In genomic region chr11:113923137-113923536, GRCm38 (mm10) we compare ENCODE assay signal across 14 mouse cellular contexts.
DNase-seq lines count a peak whose midpoint lies in the region; ATAC-seq and TF ChIP-seq lines count a peak whose summit lies in the region.
"Had no signal": no experiment of that assay in that cellular context is flagged by ENCODE, and none has a peak within 500 bp of the region (broad histone marks: within the 10 kb centered on the region; RNA-seq: fewer than 3 reads in every experiment).

No protein-coding gene starts in this region.

- H3K36me3 ChIP-seq in forebrain, embryonic 13.5 days (ENCODE audit: poor library complexity, severe bottlenecking), result no peaks in the 10 kb centered on the region
- no peaks in the 10 kb centered on the region for H3K36me3 ChIP-seq in midbrain, embryonic 12.5 days
- H3K36me3 ChIP-seq: embryonic facial prominence, embryonic 13.5 days had no signal

- ATAC-seq in forebrain, embryonic 13.5 days, result peak; percentile 55
- peak; percentile 76 for ATAC-seq in midbrain, embryonic 12.5 days (ENCODE audit: low FRiP score, low read depth)
- ATAC-seq in erythroid progenitor cell, adult 5-6 weeks (replicated peaks; ENCODE audit: low FRiP score, poor library complexity, severe bottlenecking), result no peak
- ATAC-seq in megakaryocyte, adult 5-6 weeks (ENCODE audit: poor library complexity, severe bottlenecking), result no peak

- H3K4me1 ChIP-seq in forebrain, embryonic 13.5 days, result peaks cover 35% of the 10 kb centered on the region
- H3K4me1 ChIP-seq in midbrain, embryonic 12.5 days, result peaks cover 22% of the 10 kb centered on the region
- H3K4me1 ChIP-seq: embryonic facial prominence, embryonic 13.5 days had no signal

- 17% methylated on average over 5 of the region's 5 CpGs for WGBS in forebrain, embryonic 13.5 days
- 26% methylated on average over 5 of the region's 5 CpGs for WGBS in midbrain, embryonic 12.5 days

- peak; percentile 25 to 34 for DNase-seq in cerebellum, adult 18-20 months
- DNase-seq in cerebellum, adult 11 months, result no peak
- peak; percentile 91 for DNase-seq in brain, embryonic 14.5 days (ENCODE audit: low read depth)
- DNase-seq in layer of hippocampus, adult 11-12 months (ENCODE audit: low spot score), result no peak
- DNase-seq: B cell, adult 2 months; gastrocnemius, postnatal 14 days; heart, postnatal 14 days; thymus, postnatal 25 days had no signal

- H3K4me3 ChIP-seq in forebrain, embryonic 13.5 days, result no peak overlapping the region
- no peak overlapping the region for H3K4me3 ChIP-seq in midbrain, embryonic 12.5 days
- H3K4me3 ChIP-seq: embryonic facial prominence, embryonic 13.5 days had no signal

- no peak for TF ChIP-seq CTCF in brain, embryonic 14.5 days (IDR thresholded peaks at IDR 0.05; ENCODE audit: borderline replicate concordance, extremely low read depth, insufficient read depth, insufficient read length)

- no peaks in the 10 kb centered on the region for H3K9me3 ChIP-seq in forebrain, embryonic 13.5 days (replicated peaks)
- H3K9me3 ChIP-seq in midbrain, embryonic 12.5 days, result no peaks in the 10 kb centered on the region
- H3K9me3 ChIP-seq: embryonic facial prominence, embryonic 13.5 days had no signal

- TF ChIP-seq POLR2A in brain, embryonic 14.5 days (IDR thresholded peaks at IDR 0.05; ENCODE audit: borderline replicate concordance, extremely low read depth, insufficient read depth, insufficient read length, poor library complexity, severe bottlenecking), result no peak

- no peaks in the 10 kb centered on the region for H3K27me3 ChIP-seq in forebrain, embryonic 13.5 days
- no peaks in the 10 kb centered on the region for H3K27me3 ChIP-seq in midbrain, embryonic 12.5 days
- H3K27me3 ChIP-seq: embryonic facial prominence, embryonic 13.5 days had no signal

- H3K4me2 ChIP-seq in forebrain, embryonic 13.5 days, result no peak overlapping the region
- no peak overlapping the region for H3K4me2 ChIP-seq in midbrain, embryonic 12.5 days (replicated peaks)
- H3K4me2 ChIP-seq: embryonic facial prominence, embryonic 13.5 days had no signal

- H3K9ac ChIP-seq in forebrain, embryonic 13.5 days, result no peak overlapping the region
- no peak overlapping the region for H3K9ac ChIP-seq in midbrain, embryonic 12.5 days (replicated peaks)
- H3K9ac ChIP-seq: embryonic facial prominence, embryonic 13.5 days; liver, embryonic 14.5 days had no signal

- peak overlapping the region; percentile 67 for H3K27ac ChIP-seq in forebrain, embryonic 13.5 days
- peak overlapping the region; percentile 75 for H3K27ac ChIP-seq in midbrain, embryonic 12.5 days (replicated peaks)
- H3K27ac ChIP-seq: embryonic facial prominence, embryonic 13.5 days; liver, embryonic 14.5 days had no signal

Comparison
In these comparisons a context has a peak if more than half of its experiments do, and no peak if none do; other contexts are left out.
1. DNase-seq: peak in cerebellum, adult 18-20 months (2 of 2) and brain, embryonic 14.5 days (single experiment); none in cerebellum, adult 11 months (single experiment) and layer of hippocampus, adult 11-12 months (single experiment).
2. ATAC-seq: peak in forebrain, embryonic 13.5 days (single experiment) and midbrain, embryonic 12.5 days (single experiment); none in erythroid progenitor cell, adult 5-6 weeks (single experiment) and megakaryocyte, adult 5-6 weeks (single experiment).